Mouse (Mus musculus) ES-Bruce4 (cell line): Measurements from ENCODE around the gene Srsf2. TPM values are rescaled to one million over a fixed set of nuclear protein-coding genes. Genes with fewer than 3 reads are reported as not detected.
A peak's percentile ranks its signal among the peaks of the same experiment; 100 is the strongest.

Experiments
- H3K27ac ChIP-seq: 2 replicates; pipeline ENCODE4 v1.5.1; 2012; ENCODE audit warnings: low read length, inconsistent platforms; ENCODE audit not compliant: insufficient read depth
- H3K27me3 ChIP-seq: 2 replicates; pipeline ENCODE4 v1.6.1; 2012; ENCODE audit warnings: mild to moderate bottlenecking, low read length, inconsistent platforms; ENCODE audit not compliant: control insufficient read depth, poor library complexity, insufficient read depth, severe bottlenecking
- H3K36me3 ChIP-seq: 2 replicates; pipeline ENCODE4 v1.6.1; 2012; ENCODE audit warnings: inconsistent platforms, mild to moderate bottlenecking, low read length, moderate library complexity; ENCODE audit not compliant: control insufficient read depth, poor library complexity, insufficient read depth, severe bottlenecking
- H3K4me1 ChIP-seq: one replicate; pipeline ENCODE4 v1.8.1; 2011; ENCODE audit warnings: low read length; ENCODE audit not compliant: control insufficient read depth, insufficient read depth
- H3K4me3 ChIP-seq: 2 replicates; pipeline ENCODE4 v1.5.1; 2011; ENCODE audit warnings: low read depth, mild to moderate bottlenecking, low read length
- H3K9ac ChIP-seq: 2 replicates; pipeline ENCODE4 v1.6.1; 2012; ENCODE audit warnings: low read depth, mild to moderate bottlenecking, inconsistent platforms; ENCODE audit not compliant: poor library complexity, severe bottlenecking
- H3K9me3 ChIP-seq: replicated peaks from 2 replicates; pipeline ENCODE4 v1.6.1; 2012; ENCODE audit warnings: mild to moderate bottlenecking, low read length, inconsistent platforms; ENCODE audit not compliant: control insufficient read depth, poor library complexity, insufficient read depth, severe bottlenecking
- CTCF ChIP-seq: IDR thresholded peaks from one replicate; pipeline ENCODE4 v1.8.1; 2011; ENCODE audit warnings: low read depth, low read length
- EP300 ChIP-seq: IDR thresholded peaks from 2 replicates; pipeline ENCODE4 v1.6.1; 2011; ENCODE audit warnings: low read depth, low read length; ENCODE audit not compliant: insufficient read depth
- POLR2A ChIP-seq: IDR thresholded peaks from one replicate; pipeline ENCODE4 v1.8.1; 2011; ENCODE audit warnings: low read length; ENCODE audit not compliant: insufficient read depth
- polyA plus RNA-seq: library from polyadenylated mRNA; stranded (reverse); fragments of >200 nt; gene quantifications from 2 replicates; pipeline ENCODE4 v1.2.4, GENCODE M21; 2011; ENCODE audit warnings: low read depth; ENCODE audit not compliant: missing spikeins, insufficient read depth, insufficient read length

Srsf2 gene
- polyA plus RNA-seq, 1 experiment = 414 TPM

GRCm38 (mm10) chr11:116864444-116864843, 11.6 kb upstream of the Srsf2 start:
- Histone ChIP-seq H3K27ac (no peak overlapping the region), H3K27me3 (no peaks in the 10 kb centered on the region), H3K4me3 (no peak overlapping the region), H3K9ac (no peak overlapping the region), H3K36me3 (no peaks in the 10 kb centered on the region), H3K4me1 (no peaks in the 10 kb centered on the region), H3K9me3 (no peaks in the 10 kb centered on the region)
- TF ChIP-seq EP300 (no peak), CTCF (no peak), POLR2A (no peak)

- Histone ChIP-seq H3K27ac (peak overlapping the region; percentile 4; the same call in 1 of the 2 replicates), H3K36me3 (no peaks in the 10 kb centered on the region), H3K9me3 (no peaks in the 10 kb centered on the region), H3K9ac (no peak overlapping the region), H3K27me3 (no peaks in the 10 kb centered on the region), H3K4me3 (no peak overlapping the region), H3K4me1 (no peaks in the 10 kb centered on the region)
- TF ChIP-seq POLR2A = no peak
- no peak for TF ChIP-seq CTCF
- no peak for TF ChIP-seq EP300
Observed at GRCm38 (mm10) chr11:116857183-116857850, 4.4 kb upstream of the Srsf2 start.

- H3K27me3 ChIP-seq = no peaks in the 10 kb centered on the region
- H3K9ac ChIP-seq = peak overlapping the region; percentile 88
- no peaks in the 10 kb centered on the region for H3K9me3 ChIP-seq
- H3K4me1 ChIP-seq = no peaks in the 10 kb centered on the region
- TF ChIP-seq EP300 (no peak), POLR2A (no peak), CTCF (no peak)
- H3K27ac ChIP-seq = no peak overlapping the region
- H3K4me3 ChIP-seq = peak overlapping the region; percentile 76; the same call in 1 of the 2 replicates
- peaks cover 27% of the 10 kb centered on the region for H3K36me3 ChIP-seq
Observed at GRCm38 (mm10) chr11:116854279-116854678, 1.4 kb upstream of the Srsf2 start.

GRCm38 (mm10) chr11:116853512-116853928, 626 bp upstream of the Srsf2 start:
- peak; percentile 46 for TF ChIP-seq POLR2A
- no peak for TF ChIP-seq CTCF
- 0 out of 2 replicates have a peak, but pooled peaks have one; percentile 23 for TF ChIP-seq EP300
- H3K27ac ChIP-seq = peak overlapping the region; percentile 72
- H3K4me1 ChIP-seq = no peaks in the 10 kb centered on the region
- H3K36me3 ChIP-seq = peaks cover 35% of the 10 kb centered on the region
- H3K9ac ChIP-seq = peak overlapping the region; percentile 88
- H3K27me3 ChIP-seq = no peaks in the 10 kb centered on the region
- peak overlapping the region; percentile 89 for H3K4me3 ChIP-seq
- no peaks in the 10 kb centered on the region for H3K9me3 ChIP-seq

- Histone ChIP-seq H3K4me1 (no peaks in the 10 kb centered on the region), H3K27ac (peak within 1 kb of the TSS; percentile 82), H3K4me3 (peak within 1 kb of the TSS; percentile 93), H3K9ac (peak within 1 kb of the TSS; percentile 88), H3K27me3 (no peaks in the 10 kb centered on the region), H3K9me3 (no peaks in the 10 kb centered on the region), H3K36me3 (peaks cover 45% of the 10 kb centered on the region)
- TF ChIP-seq CTCF (no peak), EP300 (no peak), POLR2A (no peak)
Observed at GRCm38 (mm10) chr11:116852291-116852890, 503 bp downstream of the Srsf2 start, which contains the start of gene Mfsd11. Gene Mfsd11 (plus strand): TSS chr11:116852440.
